13 mouse cellular contexts compared by ENCODE assay signal in the genomic region with DNA sequence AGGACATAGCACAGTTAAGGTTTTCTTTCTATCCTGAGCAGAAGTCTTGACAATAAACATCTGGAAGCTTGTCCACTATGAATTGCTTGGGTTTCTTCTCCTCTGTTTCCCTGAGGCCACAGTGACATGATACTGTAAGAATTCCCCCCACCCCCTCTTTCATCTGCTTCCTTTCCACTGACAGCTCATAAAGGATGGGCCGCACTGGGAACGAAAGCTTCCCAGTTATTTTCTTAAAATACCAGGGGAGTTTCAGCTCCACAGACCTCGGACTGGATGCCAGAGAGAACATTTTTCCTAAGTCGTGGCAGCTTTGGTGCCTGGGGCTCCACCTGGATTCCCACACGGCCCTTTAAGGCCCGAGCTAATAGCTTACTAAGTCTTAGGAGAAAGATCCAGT. TPM values are rescaled to one million over a fixed set of nuclear protein-coding genes. Genes with fewer than 3 reads are reported as not detected.
DNase-seq lines count a peak whose midpoint lies in the region; ATAC-seq and TF ChIP-seq lines count a peak whose summit lies in the region.
"Had no signal": no experiment of that assay in that cellular context is flagged by ENCODE, and none has a peak within 500 bp of the region (broad histone marks: within the 10 kb centered on the region; RNA-seq: fewer than 3 reads in every experiment).

No protein-coding gene starts in this region.

- H3K27me3 ChIP-seq in heart, embryonic 13.5 days (replicated peaks) = no peaks in the 10 kb centered on the region
- no peaks in the 10 kb centered on the region for H3K27me3 ChIP-seq in lung, embryonic 15.5 days
- H3K27me3 ChIP-seq in forebrain, embryonic 13.5 days = no peaks in the 10 kb centered on the region
- H3K27me3 ChIP-seq: hindbrain, embryonic 12.5 days had no signal

- no peak for DNase-seq in heart, postnatal 36 days
- DNase-seq in 3T3-L1 (ENCODE audit: low read depth, low spot score) = peak; percentile 90
- no peak for DNase-seq in frontal cortex, postnatal 14 days (ENCODE audit: low spot score in 2 of 2)
- DNase-seq: adrenal gland, postnatal 10 days; cerebellum, adult 11 months; gastrocnemius, postnatal 36 days had no signal

- intact Hi-C loops in heart, postnatal 36 days (cut with DNase I) = loop anchor here (10.0 kb wide), 1 partner anchor 768 kb away; a partner anchor contains a TSS

- H3K4me1 ChIP-seq in heart, embryonic 13.5 days = peaks cover 12% of the 10 kb centered on the region; the same call in 1 of the 2 replicates
- peaks cover 7% of the 10 kb centered on the region for H3K4me1 ChIP-seq in embryonic fibroblast, embryonic 13.5 days (ENCODE audit: control insufficient read depth, insufficient read depth, low read length)
- H3K4me1 ChIP-seq in lung, embryonic 15.5 days = peaks cover 8% of the 10 kb centered on the region; the same call in 1 of the 2 replicates
- no peaks in the 10 kb centered on the region for H3K4me1 ChIP-seq in forebrain, embryonic 13.5 days

- 16% methylated on average over 6 of the region's 6 CpGs for WGBS in heart, embryonic 13.5 days
- 21% methylated on average over 6 of the region's 6 CpGs for WGBS in lung, embryonic 15.5 days
- 79% methylated on average over 6 of the region's 6 CpGs for WGBS in forebrain, embryonic 13.5 days

- no peak overlapping the region for H3K4me3 ChIP-seq in heart, embryonic 13.5 days
- no peak overlapping the region for H3K4me3 ChIP-seq in embryonic fibroblast, embryonic 13.5 days (ENCODE audit: insufficient read depth, low read length)
- no peak overlapping the region for H3K4me3 ChIP-seq in lung, embryonic 15.5 days
- no peak overlapping the region for H3K4me3 ChIP-seq in forebrain, embryonic 13.5 days
- H3K4me3 ChIP-seq: hindbrain, embryonic 12.5 days had no signal

- no peak for ATAC-seq in heart, embryonic 13.5 days (ENCODE audit: extremely low read depth, insufficient number of reproducible peaks, low FRiP score, low TSS enrichment)
- ATAC-seq in lung, embryonic 15.5 days (ENCODE audit: borderline replicate concordance, extremely low read depth, low FRiP score, low TSS enrichment) = peak; percentile 39; the same call in 1 of the 2 replicates
- no peak for ATAC-seq in forebrain, embryonic 13.5 days
- no peak for ATAC-seq in cerebellum, adult (ENCODE audit: insufficient number of reproducible peaks, low FRiP score, low TSS enrichment)

- H3K9ac ChIP-seq in heart, embryonic 13.5 days = no peak overlapping the region
- no peak overlapping the region for H3K9ac ChIP-seq in lung, embryonic 15.5 days
- H3K9ac ChIP-seq in forebrain, embryonic 13.5 days = no peak overlapping the region
- H3K9ac ChIP-seq: hindbrain, embryonic 12.5 days; liver, embryonic 14.5 days had no signal

- no peak for TF ChIP-seq POLR2A in embryonic fibroblast, embryonic 13.5 days (IDR thresholded peaks at IDR 0.05; ENCODE audit: low read depth, low read length)

- H3K9me3 ChIP-seq in heart, embryonic 13.5 days = no peaks in the 10 kb centered on the region
- H3K9me3 ChIP-seq in lung, embryonic 15.5 days = no peaks in the 10 kb centered on the region
- H3K9me3 ChIP-seq in forebrain, embryonic 13.5 days (replicated peaks) = no peaks in the 10 kb centered on the region
- H3K9me3 ChIP-seq: hindbrain, embryonic 12.5 days had no signal

- H3K36me3 ChIP-seq in heart, embryonic 13.5 days = no peaks in the 10 kb centered on the region
- no peaks in the 10 kb centered on the region for H3K36me3 ChIP-seq in lung, embryonic 15.5 days
- no peaks in the 10 kb centered on the region for H3K36me3 ChIP-seq in forebrain, embryonic 13.5 days (ENCODE audit: poor library complexity, severe bottlenecking)
- H3K36me3 ChIP-seq: hindbrain, embryonic 12.5 days had no signal

- H3K27ac ChIP-seq in heart, embryonic 13.5 days (replicated peaks) = peak overlapping the region; percentile 50; the same call in 1 of the 2 replicates
- H3K27ac ChIP-seq in embryonic fibroblast, embryonic 13.5 days (ENCODE audit: insufficient read depth, low read length) = peak overlapping the region; percentile 96
- peak overlapping the region; percentile 9; the same call in 1 of the 2 replicates for H3K27ac ChIP-seq in lung, embryonic 15.5 days
- no peak overlapping the region for H3K27ac ChIP-seq in forebrain, embryonic 13.5 days
- H3K27ac ChIP-seq: hindbrain, embryonic 12.5 days; liver, embryonic 14.5 days had no signal

- TF ChIP-seq CTCF in embryonic fibroblast, embryonic 13.5 days (IDR thresholded peaks at IDR 0.05; ENCODE audit: borderline replicate concordance, insufficient read depth, low read length) = no peak

- no peak overlapping the region for H3K4me2 ChIP-seq in heart, embryonic 13.5 days
- peak overlapping the region; percentile 23; the same call in 1 of the 2 replicates for H3K4me2 ChIP-seq in lung, embryonic 15.5 days
- H3K4me2 ChIP-seq in forebrain, embryonic 13.5 days = no peak overlapping the region
- H3K4me2 ChIP-seq: hindbrain, embryonic 12.5 days had no signal

RNA-seq across cellular contexts. Expression of a gene that starts 22.2 kb away (rescaled TPM):
- 11.5 and 12.6 TPM in 2 replicates for polyA plus RNA-seq in heart, embryonic 13.5 days (2015; fragmentation: Nextera tagmentation; extraction: Ambion mirVana)
- 1 to 10 TPM; 3.4 to 5.1 TPM for total RNA-seq in heart, postnatal 36 days (2021)
- polyA plus RNA-seq in embryonic fibroblast, embryonic 13.5 days (2011; ENCODE audit: insufficient read length, low read depth, missing spikeins) = 20.3 and 21.7 TPM in 2 replicates
- 19.6 and 22.0 TPM in 2 replicates for polyA plus RNA-seq in lung, embryonic 15.5 days (2015; fragmentation: Nextera tagmentation; extraction: Ambion mirVana)
- 5.0 and 5.9 TPM in 2 replicates for polyA plus RNA-seq in forebrain, embryonic 13.5 days (2015; fragmentation: Nextera tagmentation; extraction: Ambion mirVana)
